Mouse (Mus musculus) T-helper 2 cell (primary cell): Measurements from ENCODE around the gene Myo1g.

Source experiments
- in situ Hi-C: fragments of 300-600 bp; cut with MboI, MseI; formaldehyde crosslinking; loops from one replicate; pipeline ENCODE4 v1.15.1; 2025; ENCODE audit warnings: high pct_unique_total_duplicates

Gene Myo1g

DNA sequence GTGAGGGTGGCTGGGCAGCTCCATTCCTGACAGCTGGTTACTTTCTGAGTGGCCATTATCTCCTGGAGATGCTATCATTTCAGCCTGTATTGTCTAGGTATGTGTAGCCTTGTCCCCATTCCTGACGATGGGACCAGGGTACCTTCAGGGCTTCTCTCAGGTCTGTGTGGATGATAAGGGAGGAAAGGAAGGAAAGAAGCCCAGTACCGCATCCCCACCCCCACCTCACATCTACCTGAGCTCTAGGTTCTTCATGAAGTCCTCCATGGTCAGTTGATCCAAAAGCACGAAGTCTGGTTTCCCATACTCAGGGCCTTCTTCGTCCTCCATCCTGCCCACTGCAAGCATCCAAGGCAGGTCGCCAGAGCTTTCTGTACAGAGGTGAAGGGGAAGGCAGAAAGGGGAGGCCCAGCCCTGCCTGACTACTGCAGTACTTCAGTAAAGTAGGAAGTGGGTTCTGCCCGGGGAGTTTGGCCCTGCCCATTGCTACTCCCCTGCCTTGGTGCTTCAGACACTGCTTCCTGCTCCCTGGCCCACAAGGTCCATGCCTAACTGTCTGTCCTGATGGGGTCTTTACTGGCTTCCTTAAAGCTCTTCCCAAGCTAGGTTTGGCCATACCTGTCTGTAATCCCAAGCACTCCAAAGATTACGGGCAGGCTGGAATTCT lies at the start of gene Myo1g:
Gene Myo1g, minus strand, starts transcription at position 459 of the 667 bp plus-strand sequence.
- in situ Hi-C loops: no loop called here

DNA sequence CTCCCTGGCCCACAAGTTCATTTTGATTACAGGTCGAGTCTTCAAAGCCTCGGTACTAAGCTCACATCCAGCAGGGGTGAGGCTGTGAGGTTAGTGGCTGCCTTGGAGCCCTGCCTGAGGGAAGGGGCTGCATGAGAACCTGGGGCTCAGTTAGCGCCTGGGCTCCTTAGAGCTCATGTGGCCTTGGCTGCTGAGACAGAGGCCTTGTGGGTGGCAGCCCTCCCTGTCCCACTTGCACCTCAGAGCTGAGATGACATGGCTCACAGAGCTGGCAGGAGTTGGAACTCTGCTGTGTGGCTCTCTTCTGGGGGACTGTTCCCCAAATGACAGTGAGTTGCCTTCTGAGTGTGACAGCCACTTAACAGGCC lies 48.6 kb upstream of the Myo1g start:
- in situ Hi-C loops: no loop called here

DNA sequence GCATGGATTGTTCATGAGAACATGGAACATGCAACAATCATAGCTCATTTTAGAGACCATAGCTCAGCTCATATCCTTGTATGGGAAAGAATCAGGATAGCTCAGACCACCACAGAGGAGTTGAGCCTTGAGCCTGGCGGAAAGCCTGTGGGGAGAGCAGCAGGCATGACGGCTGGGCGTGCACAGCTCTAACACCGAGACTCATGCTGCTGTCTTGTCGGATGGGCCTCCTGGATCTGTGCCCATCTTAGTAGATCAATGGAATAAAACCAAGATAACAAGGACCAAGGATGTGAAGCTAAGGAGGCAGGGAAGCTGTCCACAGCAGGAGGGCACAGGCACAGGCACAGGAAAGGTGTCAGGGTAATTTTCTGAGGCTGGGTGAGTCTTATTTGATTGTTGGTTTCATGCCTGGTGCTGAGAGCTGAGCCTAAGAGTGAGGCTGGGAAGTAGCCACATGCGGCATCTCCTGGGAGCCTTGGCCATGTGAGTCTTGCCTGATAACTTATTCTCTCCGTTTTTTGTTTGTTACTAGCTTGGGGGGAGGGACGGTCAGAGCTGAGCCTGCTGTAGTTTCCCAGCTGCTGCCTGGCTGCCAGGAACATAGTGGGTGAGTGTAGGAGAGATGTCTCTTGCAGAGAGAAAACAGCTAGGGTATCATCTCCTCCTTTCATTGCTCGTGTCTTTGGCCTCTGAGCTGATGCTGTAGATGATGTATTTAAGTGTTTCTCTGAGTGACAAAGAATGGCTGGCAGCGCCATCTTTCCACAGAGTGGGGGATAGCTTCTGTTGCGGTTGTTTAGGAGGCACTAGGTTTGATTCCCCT lies 48.0 kb upstream of the Myo1g start:
- in situ Hi-C loops: no loop called here

DNA sequence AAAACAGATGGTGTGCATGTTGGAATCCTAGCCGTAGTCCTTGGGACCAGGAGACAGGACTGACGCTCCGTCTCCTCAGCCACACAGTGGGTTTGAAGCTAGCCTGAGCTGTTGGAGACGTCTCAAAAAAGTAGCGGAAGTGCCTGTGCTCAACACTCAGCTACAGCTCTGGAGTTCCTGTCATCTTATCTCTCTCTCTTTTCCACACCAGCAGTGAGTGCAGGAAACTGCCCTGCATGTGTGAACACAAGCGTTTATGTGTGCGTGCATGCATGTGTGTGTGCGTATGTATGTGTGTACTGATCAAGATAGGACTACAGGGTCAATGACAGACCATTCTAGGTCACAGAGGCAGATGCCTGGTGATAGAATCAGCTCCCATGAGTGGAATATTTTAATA lies 47.2 kb upstream of the Myo1g start:
- in situ Hi-C loops: no loop called here

DNA sequence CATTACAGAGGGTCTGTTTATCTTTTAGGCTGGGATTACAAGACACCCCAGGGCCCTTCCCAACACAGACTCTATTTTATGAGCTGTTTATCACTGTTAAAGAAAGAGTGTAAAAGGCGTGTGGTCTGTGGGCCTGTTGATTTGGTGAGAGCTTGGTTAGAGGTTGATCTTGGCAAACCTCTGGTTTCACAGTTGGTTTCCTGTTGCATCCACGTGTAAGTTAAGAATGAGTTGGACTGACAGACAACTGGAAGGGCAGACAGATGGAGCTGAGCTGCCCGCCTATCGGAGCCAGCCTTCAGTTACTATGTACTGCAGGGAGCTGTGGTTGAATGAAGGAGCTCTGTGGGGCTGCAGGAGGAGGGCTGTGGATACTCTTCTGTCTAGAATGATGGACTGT lies 45.7 kb upstream of the Myo1g start:
- in situ Hi-C loops: no loop called here

DNA sequence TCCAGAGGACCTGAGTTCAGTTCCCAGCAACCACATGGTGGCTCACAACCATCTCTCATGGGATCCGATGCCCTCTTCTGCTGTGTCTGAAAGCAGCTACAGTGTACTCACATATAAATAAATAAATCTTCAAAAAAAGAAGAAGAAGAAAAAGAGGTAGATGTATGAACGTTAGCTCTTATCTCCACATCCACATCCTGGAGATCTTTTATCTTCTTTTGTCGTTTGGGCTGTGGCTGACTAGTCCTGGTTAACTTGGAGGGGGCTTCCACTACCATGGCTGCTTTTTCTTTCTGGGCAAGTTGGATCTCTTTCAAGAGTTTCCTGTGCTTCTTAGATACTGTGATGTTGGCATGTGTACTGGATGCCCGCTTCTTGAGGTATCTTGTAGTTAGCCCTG lies 42.4 kb upstream of the Myo1g start:
- in situ Hi-C loops: no loop called here

DNA sequence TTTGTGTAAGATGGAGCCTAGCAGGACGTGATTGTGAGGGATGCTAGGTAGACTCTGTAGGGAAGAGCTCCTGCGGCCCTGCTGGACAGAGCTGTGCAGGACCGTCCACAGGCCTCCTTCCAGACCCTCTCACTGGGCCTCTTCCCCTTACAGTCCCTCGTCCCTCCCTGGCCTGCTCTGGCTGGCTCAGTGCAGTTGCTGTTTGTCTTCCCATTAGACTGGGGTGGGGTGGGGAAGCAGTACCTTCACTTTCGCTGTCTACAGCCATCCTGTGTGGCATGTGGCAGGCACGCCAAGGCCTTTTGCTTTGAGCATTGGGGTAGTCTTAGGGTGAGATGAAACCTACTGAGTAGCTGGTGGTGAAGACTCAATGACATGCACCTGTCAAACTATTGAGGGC lies 41.6 kb upstream of the Myo1g start:
- in situ Hi-C loops: no loop called here

DNA sequence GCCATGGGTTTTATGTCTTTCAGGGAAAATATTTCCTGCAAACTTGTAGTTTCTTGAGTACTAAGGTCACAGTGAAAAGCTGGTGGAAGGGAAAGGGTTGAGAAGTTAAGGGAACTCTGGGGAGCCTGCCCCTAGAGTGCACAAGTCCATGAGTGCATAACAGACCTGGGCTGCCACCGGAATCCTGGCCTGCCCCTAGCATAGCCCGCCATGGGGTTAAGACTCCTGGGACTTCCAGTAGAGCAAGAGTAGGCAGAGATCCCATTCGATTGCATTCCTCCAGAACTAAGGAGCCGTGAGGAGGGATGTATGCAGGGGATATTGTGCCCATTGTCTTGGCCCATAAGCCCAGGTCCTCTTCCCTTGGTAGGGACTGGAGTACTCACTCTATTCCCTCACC lies 40.7 kb upstream of the Myo1g start:
- in situ Hi-C loops: no loop called here

DNA sequence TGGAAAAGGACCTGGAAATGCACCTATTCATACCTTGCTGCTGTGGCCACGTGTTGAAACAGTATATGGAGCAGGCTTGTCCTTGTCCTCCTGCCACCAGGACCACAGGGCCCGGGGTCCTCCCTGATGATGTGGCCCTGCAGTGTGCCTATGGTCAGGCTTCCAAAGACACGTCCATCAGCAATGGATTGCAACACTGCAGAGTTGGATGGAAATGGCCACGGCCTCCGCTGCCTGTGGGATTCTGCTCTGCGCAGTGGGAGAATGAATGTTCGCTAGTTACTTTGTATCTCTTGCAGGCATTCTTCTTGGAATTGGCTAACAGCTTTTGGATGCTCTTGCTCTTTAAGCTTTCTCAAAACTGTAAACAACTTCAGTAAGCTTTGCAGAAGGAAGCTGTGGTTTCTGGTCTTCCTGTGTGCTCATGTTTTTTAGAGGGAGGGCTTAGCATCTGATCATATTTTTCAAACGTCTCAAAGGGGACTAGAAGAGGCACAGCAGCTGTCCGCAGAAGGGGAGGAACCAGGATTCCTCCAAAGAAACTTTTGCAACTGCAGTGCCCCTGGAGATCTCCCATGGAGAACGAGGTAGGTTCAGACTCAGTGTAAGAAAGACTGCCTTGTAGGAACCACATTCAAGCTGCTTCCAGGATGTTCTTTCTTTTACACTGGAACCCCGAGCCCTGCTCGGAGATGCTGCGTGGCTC lies 40.0 kb upstream of the Myo1g start:
- in situ Hi-C loops: no loop called here

DNA sequence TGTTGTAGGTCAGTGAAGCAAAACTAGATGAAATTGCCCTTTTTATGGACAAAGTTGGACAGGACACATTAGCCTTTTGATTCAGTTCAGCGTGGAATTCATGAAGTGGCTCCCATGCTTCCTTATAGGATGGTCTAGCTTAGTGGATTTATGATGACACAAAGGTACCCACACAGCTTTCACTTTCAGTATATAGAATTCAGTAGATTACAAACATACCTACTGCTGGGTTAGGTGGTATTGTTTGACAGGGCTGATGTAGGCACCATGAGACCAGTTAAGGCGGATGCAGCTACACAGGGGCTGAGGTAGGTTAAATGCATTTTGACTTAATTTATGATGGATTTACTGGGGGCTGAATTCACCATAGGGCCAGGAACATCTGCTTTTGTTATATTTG lies 39.2 kb upstream of the Myo1g start:
- in situ Hi-C loops: no loop called here

DNA sequence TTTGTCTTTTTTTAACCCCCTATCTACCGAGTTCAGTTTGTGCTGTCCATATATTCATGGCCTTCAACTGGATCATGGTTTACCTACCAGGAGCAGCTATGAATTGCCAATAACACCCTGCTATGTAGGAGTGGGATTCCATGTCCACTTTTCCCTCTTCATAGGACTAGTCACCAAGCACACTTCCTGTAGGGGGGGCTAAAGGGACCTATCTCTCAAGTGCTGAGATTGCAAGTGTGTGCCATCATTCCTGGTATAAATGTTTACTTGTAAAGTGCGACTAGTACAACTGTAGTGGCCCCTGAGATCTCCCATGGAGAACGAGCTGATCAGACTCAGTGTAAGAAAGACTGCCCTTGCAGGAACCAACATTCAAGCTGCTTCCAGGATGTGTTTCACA lies 37.5 kb upstream of the Myo1g start:
- in situ Hi-C loops: no loop called here

DNA sequence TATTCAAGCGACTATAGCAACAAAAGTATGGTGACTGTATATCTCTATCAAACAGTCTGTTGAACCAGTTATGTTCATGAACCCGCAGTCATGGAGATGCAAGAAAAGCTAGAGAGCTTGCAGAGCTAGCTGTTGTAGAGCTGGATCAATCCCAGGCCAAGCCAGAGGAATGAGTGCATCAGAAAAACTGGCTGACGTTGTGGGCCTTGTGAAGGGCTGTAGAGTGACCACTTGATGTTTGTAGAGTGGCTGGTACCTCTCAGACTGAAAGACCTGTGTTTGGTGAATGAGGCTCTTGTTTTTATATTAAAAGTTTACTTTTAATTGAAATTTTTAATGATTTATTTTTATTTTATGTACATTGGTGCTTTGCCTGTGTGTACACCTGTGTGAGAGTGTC lies 29.4 kb upstream of the Myo1g start:
- in situ Hi-C loops: loop anchor here (5.0 kb wide), 1 partner anchor 157 kb away; no protein-coding TSS in a partner anchor

DNA sequence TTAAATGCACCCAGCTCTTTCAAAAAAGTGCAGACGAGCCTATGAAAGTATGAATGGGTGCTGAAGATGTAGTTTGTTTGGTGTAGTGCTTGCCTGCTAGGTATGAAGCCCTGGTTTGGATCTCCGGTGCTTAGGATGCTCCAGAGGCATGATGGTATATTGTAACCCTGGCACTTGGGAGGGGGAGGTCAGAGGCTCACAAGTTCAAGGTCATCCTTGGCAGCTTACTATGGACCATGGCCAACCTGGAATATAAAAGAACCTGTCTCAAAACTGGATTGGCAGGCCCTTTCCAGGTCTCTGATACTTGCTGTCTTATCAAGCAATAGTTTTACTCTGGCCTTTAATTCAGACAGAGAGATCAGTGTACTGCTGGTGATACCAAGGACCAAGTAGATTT lies 29.0 kb upstream of the Myo1g start:
- in situ Hi-C loops: loop anchor here (5.0 kb wide), 1 partner anchor 158 kb away; no protein-coding TSS in a partner anchor

DNA sequence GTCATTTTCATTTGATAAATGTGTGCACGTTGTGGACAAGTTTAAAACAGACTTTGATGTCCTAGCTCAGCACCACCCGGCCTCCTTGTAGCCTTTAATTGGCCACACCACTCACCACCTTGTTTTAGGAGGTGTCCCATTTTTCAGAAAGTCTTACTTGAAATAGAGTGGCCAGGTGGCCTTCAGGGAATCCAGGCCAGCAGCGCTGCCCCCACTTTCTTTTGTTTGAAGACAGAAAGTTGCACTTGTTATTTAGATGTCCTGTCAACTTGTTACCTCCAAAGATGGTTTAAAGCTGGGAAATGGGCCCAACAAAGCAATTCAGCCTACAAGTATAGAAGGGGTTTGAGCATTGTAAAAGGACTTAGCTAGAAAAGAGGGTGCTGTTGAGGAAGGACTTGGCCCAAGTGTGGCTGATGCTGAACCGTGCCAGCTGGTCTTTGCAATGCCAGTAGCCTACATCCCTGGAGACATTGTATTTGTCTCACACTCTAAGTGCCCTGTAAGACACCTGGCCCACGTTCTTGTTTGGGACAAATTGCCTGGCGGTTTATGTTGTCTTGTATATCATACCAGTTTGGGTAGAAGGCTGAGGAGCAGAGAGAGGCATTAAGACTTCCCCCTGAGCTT lies 27.0 kb upstream of the Myo1g start:
- in situ Hi-C loops: no loop called here

DNA sequence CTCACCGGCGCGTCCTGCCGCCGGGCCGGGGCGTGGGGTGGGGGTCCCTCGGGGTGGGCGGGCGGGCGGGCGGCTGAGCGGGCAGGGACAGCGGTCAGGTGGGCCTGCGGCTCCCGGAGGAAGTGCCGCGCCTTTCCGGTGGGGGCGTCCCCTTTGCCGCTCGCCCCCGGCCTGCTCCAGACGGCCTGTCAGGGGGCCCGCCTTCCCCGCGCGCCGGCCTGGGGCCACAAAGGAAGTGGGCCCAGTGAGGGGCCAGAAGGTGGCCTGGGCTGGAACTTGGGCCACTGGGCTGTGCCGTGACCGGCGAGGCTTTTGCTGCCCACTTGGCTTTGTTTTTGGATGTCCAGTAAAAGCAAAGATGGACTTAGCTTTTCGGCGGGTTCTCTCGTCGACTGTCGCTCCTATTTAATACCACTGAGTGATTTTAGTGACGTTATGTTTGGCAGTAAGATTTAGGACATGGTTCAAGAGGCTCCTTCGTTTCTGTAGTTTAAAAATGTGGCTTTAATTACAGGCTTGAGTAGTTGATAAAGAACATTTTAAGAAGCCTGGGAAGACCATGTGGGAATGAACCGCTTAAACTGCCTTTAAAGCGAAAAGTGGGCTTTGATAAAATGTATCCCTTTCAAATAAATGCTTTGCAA lies 26.4 kb upstream of the Myo1g start:
- in situ Hi-C loops: no loop called here

DNA sequence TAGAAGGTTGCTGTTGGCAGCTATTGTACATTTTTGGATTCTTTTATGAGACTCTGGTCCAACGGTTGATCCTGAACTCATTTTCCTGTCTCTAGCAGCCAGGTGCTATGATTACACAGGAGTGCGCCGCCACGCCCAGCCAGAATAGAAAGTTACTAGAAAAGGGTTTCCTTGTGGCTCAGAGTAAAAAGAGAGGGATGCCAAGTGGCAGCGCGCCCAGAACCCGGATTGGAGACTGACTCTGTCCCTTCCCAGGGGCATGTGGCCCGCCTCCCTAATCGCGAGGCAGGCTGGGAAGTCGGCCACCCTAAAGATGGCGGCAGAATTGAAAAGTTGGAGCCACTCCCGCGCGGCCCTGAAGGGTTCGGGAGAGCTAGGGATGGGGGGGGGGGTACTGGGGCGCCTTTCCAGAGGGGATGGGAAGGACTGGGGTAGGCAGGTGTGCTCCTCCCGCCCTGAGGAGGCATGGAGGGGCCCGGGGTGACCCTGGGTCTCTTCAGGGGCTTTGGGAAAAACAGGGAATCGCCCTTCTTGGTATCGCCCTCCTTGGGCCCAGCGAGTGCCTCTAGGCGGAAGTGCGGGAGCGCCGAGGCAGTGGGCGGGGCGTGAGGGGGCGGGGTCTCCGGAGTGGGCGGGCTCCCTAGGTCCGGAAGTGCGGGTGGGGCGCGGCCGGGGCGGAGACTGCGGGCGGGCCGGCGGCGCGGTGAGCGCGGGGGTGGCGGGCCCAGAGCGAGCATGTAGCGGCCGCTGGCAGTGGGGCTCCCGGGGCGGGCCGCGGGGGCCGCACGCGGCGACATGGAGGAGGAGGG lies 25.6 kb upstream of the Myo1g start, which contains the start of gene Ccm2:
Gene Ccm2, plus strand, starts transcription at position 683 of the 809 bp plus-strand sequence.
- in situ Hi-C loops: no loop called here

DNA sequence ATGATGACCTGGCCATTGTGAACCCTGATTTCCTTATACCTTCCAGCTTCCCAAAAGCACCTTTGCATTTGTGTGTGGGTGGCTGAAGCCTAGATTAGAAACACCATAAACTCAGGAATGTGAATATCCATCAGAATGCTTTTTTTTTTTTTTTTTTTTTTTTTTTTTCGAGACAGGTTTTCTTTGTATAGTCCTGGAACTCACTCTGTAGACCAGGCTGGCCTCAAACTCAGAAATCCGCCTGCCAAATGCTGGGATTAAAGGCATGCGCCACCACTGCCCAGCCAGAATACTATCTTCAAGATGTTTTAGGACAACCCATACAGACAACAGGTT lies 25.1 kb upstream of the Myo1g start:
- in situ Hi-C loops: no loop called here

DNA sequence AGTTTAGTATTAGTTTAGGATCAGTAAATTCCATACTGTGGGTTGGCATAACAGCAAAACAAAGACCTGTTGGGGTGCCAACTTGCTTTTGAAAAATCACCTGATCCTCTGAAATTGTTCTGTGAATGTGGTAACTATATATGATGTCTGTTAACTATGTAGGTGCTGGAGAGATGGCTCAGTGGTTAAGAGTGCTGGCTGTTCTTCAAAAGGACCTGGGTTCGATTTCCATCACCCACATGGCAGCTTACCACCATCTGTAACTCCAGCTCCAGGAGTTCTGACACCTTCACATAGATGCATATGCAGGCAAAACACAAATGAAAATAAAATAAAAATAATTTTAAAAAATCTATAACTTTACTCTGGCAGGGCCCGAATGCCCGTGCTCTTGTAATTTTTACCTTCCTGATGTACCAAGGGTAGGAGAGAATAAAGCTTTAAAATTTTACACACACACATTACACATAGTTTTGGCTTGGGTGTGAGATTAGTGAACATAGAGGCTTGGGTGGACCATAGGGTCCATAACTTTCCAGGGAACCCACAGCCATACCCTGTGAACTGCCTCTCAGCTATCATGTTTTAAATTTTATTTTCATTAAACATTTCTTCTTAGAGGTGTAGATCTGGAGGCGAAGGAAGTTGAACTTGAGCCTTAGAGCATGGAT lies 24.6 kb upstream of the Myo1g start:
- in situ Hi-C loops: no loop called here

DNA sequence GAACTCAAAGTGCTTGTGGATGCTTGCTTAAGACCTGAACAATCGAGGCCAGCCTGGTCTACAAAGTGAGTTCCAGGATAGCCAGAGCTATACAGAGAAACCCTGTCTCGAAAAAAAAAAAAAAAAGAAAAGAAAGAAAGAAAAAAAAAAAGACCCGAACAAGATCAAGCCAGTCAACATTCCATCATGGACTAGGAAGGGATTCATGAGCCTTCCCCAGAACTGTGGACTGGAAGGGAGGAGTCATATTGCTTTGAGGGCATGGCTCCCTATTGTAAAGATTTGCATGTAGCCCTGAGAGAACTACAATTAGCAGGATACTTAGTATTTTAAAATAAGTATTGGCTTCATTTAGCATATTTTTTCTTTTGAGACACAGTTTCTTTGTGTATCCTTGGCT lies 23.9 kb upstream of the Myo1g start:
- in situ Hi-C loops: no loop called here

DNA sequence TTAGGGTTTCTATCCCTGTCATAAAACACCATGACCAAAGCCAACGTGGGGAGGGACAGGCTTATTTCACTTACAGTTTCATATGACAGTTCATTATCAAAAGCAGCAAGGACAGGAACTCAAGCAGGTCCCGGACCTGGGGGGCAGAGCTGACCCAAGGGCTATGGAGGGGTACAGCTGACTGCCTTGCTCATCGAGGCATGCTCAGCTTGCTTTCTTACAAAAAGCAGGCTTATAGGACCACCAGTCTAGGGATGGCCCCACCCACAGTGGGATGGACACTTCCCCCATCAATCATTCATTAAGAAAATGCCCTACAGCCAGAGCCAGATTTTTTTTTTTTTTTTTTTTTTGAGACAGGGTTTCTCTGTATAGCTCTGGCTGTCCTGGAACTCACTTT lies 10.0 kb upstream of the Myo1g start:
- in situ Hi-C loops: no loop called here
